Mouse (Mus musculus) neural tube, embryonic 11.5 days (tissue): ENCODE measurements around the gene Ttll1. TPM values are rescaled to one million over a fixed set of nuclear protein-coding genes. Genes with fewer than 3 reads are reported as not detected.

ENCODE experiments used
- ATAC-seq: fragments of 200-750 bp; cut with Nextera tagmentation; 2 replicates; pipeline ENCODE4 v1.8.0; 2017; ENCODE audit warnings: moderate number of reproducible peaks, mild to moderate bottlenecking, moderate TSS enrichment, moderate library complexity; ENCODE audit not compliant: insufficient read depth, low FRiP score, low TSS enrichment
- DNase-seq: peaks from one replicate; pipeline ENCODE4 v3.0.0-alpha.2; 2015; ENCODE audit warnings: low spot score
- H3K27ac ChIP-seq: fragments of 300-500 bp; sonication (generic); 2 replicates; pipeline ENCODE4 v1.5.1; 2014; ENCODE audit warnings: low read depth, mild to moderate bottlenecking, low read length
- H3K27me3 ChIP-seq: fragments of 300-500 bp; sonication (generic); 2 replicates; pipeline ENCODE4 v1.6.1; 2014; ENCODE audit warnings: mild to moderate bottlenecking, low read length, mixed read lengths; ENCODE audit not compliant: control insufficient read depth, insufficient read depth
- H3K36me3 ChIP-seq: fragments of 300-500 bp; sonication (generic); 2 replicates; pipeline ENCODE4 v1.6.1; 2014; ENCODE audit warnings: mild to moderate bottlenecking, low read length, moderate library complexity, mixed read lengths; ENCODE audit not compliant: control insufficient read depth, insufficient read depth
- H3K4me1 ChIP-seq: fragments of 300-500 bp; sonication (generic); 2 replicates; pipeline ENCODE4 v1.6.1; 2014; ENCODE audit warnings: low read length, mixed read lengths; ENCODE audit not compliant: control insufficient read depth, insufficient read depth
- H3K4me2 ChIP-seq: fragments of 300-500 bp; sonication (generic); 2 replicates; pipeline ENCODE4 v1.6.1; 2014; ENCODE audit warnings: low read depth, mild to moderate bottlenecking, moderate library complexity
- H3K4me3 ChIP-seq: fragments of 300-500 bp; sonication (generic); 2 replicates; pipeline ENCODE4 v1.5.1; 2014; ENCODE audit warnings: low read depth, low read length
- H3K9ac ChIP-seq: fragments of 300-500 bp; sonication (generic); 2 replicates; pipeline ENCODE4 v1.6.1; 2014; ENCODE audit warnings: mild to moderate bottlenecking, low read length
- H3K9me3 ChIP-seq: fragments of 300-500 bp; sonication (generic); 2 replicates; pipeline ENCODE4 v1.6.1; 2016; ENCODE audit warnings: low read length; ENCODE audit not compliant: control insufficient read depth
- WGBS: fragments of 180-500 bp; shearing (Covaris S2); extraction: QIAGEN DNeasy Blood & Tissue Kit; methylation state at CpG from one replicate; pipeline ENCODE4 v1.1.7; 2014; 5-methylcytosine and 5-hydroxymethylcytosine counted together
- polyA plus RNA-seq: library from polyadenylated mRNA; unstranded; fragments of >200 nt; fragmentation: Nextera tagmentation; extraction: Ambion mirVana; gene quantifications from 2 replicates; pipeline ENCODE4 v1.2.1, GENCODE M21; 2014

Gene Ttll1
- polyA plus RNA-seq, 1 experiment from 2014 or later, result 38.1 TPM

- ATAC-seq, result no peak
- Histone ChIP-seq H3K4me3 (no peak overlapping the region), H3K27me3 (no peaks in the 10 kb centered on the region), H3K4me1 (no peaks in the 10 kb centered on the region), H3K36me3 (no peaks in the 10 kb centered on the region), H3K4me2 (no peak overlapping the region), H3K9me3 (no peaks in the 10 kb centered on the region), H3K27ac (no peak overlapping the region), H3K9ac (no peak overlapping the region)
- no peak for DNase-seq
- 77% methylated on average over 5 of the region's 5 CpGs for WGBS
Measured at GRCm38 (mm10) chr15:83448646-83449045, 62.0 kb downstream of the Ttll1 start.

DNA sequence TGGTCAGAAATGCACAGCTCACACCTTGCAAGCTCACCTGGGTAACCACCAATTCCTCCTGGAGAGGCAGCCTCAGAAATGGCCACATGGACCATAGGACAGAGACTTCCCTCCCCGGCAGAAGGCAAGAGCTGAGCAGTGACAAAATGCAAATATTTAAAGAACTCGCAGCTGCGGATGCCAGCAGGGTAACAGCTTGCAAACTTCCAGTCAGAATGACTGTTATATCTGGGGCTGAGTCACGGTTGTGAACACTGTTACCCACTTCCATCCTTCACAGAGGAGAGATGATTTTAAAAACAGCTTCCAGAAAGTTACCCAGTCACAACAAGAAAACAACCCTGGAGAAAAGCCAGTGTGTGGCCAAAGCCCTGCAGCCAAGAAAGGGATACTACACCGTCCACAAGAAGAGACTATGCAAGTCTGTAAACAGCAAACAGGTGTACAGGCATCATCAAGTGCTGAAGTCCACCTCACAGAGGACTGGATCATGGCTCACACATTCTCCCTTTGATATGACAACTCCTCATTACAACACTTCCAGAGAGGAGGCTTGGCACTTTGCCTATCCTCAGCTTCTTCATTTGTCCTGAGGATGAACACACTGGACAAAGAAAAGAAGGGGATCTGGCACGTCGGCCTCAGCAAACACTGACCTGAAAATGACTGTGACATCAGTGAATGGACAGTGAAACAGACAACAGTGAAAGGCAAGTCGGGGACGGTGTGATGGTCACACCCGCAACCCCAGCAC, 62.7 kb downstream of the Ttll1 start:
- Histone ChIP-seq H3K4me2 (no peak overlapping the region), H3K4me3 (no peak overlapping the region), H3K4me1 (no peaks in the 10 kb centered on the region), H3K27ac (no peak overlapping the region), H3K36me3 (no peaks in the 10 kb centered on the region), H3K9me3 (no peaks in the 10 kb centered on the region), H3K9ac (no peak overlapping the region), H3K27me3 (no peaks in the 10 kb centered on the region)
- WGBS, result 67% methylated on average over 10 of the region's 10 CpGs
- ATAC-seq (no peak), DNase-seq (no peak)

DNA sequence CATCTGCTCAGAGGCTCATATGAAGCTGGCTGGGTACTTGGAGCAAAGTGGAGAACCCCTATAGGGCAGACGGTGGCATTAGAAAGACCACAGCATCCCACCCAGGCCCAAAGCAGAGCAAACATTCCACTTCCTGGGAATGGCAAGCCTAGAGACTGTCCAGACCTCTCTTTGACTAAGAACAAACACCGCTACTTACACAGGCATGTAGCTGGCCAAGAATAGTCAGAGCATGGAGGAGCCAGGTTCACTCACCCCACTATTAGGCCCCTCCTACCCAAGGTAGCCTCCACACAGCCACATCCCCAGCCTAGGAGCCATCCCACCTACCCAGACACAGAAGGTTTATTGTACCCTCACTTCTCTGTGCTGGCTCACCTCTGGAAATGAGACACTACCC, 64.8 kb downstream of the Ttll1 start:
- Histone ChIP-seq H3K4me3 (no peak overlapping the region), H3K9ac (no peak overlapping the region), H3K4me2 (no peak overlapping the region), H3K27me3 (no peaks in the 10 kb centered on the region), H3K36me3 (no peaks in the 10 kb centered on the region), H3K9me3 (no peaks in the 10 kb centered on the region), H3K4me1 (no peaks in the 10 kb centered on the region), H3K27ac (no peak overlapping the region)
- ATAC-seq (no peak), DNase-seq (no peak)
- 89% methylated on average over 2 of the region's 2 CpGs for WGBS

- ATAC-seq (no peak), DNase-seq (no peak)
- no peaks in the 10 kb centered on the region for H3K36me3 ChIP-seq
- H3K27ac ChIP-seq, result no peak overlapping the region
- no peak overlapping the region for H3K9ac ChIP-seq
- H3K4me2 ChIP-seq, result no peak overlapping the region
- WGBS, result 72% methylated on average over 5 of the region's 5 CpGs
- no peaks in the 10 kb centered on the region for H3K9me3 ChIP-seq
- H3K27me3 ChIP-seq, result no peaks in the 10 kb centered on the region
- H3K4me1 ChIP-seq, result no peaks in the 10 kb centered on the region
- H3K4me3 ChIP-seq, result no peak overlapping the region
Measured at GRCm38 (mm10) chr15:83445383-83445782, 65.3 kb downstream of the Ttll1 start.

DNA sequence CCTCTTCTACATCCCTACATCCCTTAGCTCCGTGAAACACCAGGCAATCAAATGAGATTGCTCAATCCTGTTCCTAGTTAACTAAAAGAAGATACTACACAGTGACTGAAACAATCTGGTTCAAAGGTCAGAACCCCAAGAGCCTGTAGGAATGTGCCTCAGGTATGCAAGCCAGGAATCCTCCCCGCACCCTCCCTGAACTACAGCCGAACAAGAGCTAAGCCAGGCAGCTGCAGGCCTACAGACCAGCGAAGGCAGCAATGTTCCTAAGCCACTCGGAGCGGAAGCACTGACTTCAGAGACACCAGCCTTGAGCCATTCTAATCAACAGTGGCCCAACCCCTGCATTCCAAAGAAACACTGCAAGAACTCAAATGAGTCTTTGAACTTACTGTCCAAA, 66.3 kb downstream of the Ttll1 start:
- H3K27me3 ChIP-seq, result no peaks in the 10 kb centered on the region
- no peak overlapping the region for H3K4me3 ChIP-seq
- ATAC-seq (no peak), DNase-seq (no peak)
- 89% methylated on average over 6 of the region's 6 CpGs for WGBS
- no peaks in the 10 kb centered on the region for H3K36me3 ChIP-seq
- no peak overlapping the region for H3K27ac ChIP-seq
- no peak overlapping the region for H3K4me2 ChIP-seq
- no peak overlapping the region for H3K9ac ChIP-seq
- no peaks in the 10 kb centered on the region for H3K4me1 ChIP-seq
- no peaks in the 10 kb centered on the region for H3K9me3 ChIP-seq

DNA sequence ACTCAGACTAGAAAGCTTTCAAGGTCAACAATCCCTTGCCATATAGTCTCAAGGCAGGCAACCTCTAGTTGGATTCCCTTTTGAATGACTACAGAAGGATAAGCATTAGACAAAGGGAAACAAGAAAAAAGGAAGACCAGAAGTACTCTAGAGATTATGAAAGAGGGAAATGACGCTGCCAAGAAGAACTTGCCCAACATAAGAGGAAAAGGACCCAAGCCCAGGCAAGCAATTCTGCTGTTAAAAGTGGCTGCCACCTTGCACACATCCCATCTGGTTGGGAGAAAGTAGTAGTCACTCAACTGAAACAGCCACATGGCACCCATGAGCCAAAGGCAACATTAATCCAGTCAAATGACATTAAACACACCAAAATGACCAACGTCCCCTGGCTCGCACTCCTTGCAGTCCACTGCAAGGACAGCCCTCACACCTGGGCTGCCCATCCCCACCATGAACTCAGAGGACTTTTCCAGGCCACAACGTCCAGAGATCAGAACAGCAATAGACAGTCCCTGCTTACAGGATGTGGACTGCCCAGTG, 68.1 kb downstream of the Ttll1 start:
- Histone ChIP-seq H3K9me3 (no peaks in the 10 kb centered on the region), H3K27me3 (no peaks in the 10 kb centered on the region), H3K4me3 (no peak overlapping the region), H3K4me2 (no peak overlapping the region), H3K36me3 (no peaks in the 10 kb centered on the region), H3K4me1 (no peaks in the 10 kb centered on the region), H3K27ac (no peak overlapping the region), H3K9ac (no peak overlapping the region)
- DNase-seq (no peak), ATAC-seq (no peak)
- 90% methylated on average over 4 of the region's 4 CpGs for WGBS

DNA sequence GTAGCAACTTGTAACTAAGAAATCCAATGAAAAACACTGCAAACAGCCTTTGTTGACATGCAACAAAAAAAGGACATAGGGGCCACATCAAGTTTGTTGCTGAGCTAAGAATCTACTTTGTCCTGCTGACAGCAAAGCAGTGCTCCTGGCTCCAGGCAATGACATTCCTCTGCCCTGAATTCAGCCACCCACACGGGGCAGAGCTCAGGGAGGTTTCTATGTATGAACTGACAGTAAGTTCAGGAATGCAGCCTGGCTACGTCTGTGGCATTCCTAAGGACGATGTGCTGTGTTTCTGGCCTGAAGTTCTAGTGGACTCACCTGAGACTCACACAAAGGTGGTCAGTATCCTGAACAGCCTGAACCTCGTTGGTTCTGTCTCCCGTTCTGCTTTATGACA, 70.0 kb downstream of the Ttll1 start:
- ATAC-seq (no peak), DNase-seq (no peak)
- no peaks in the 10 kb centered on the region for H3K36me3 ChIP-seq
- H3K9ac ChIP-seq, result no peak overlapping the region
- no peaks in the 10 kb centered on the region for H3K9me3 ChIP-seq
- no peaks in the 10 kb centered on the region for H3K4me1 ChIP-seq
- no peaks in the 10 kb centered on the region for H3K27me3 ChIP-seq
- no peak overlapping the region for H3K4me3 ChIP-seq
- WGBS, result 73% methylated on average over 5 of the region's 5 CpGs
- no peak overlapping the region for H3K27ac ChIP-seq
- H3K4me2 ChIP-seq, result no peak overlapping the region

GRCm38 (mm10) chr15:83436541-83436940, 74.2 kb downstream of the Ttll1 start:
- no peaks in the 10 kb centered on the region for H3K4me1 ChIP-seq

More at GRCm38 (mm10) chr15:83436541-83436940, 74.2 kb downstream of the Ttll1 start:
- H3K27me3 ChIP-seq, result no peaks in the 10 kb centered on the region
- no peak for DNase-seq
- H3K9me3 ChIP-seq, result no peaks in the 10 kb centered on the region
- H3K4me3 ChIP-seq, result no peak overlapping the region
- H3K36me3 ChIP-seq, result no peaks in the 10 kb centered on the region
- H3K4me2 ChIP-seq, result no peak overlapping the region
- WGBS, result 85% methylated on average over 9 of the region's 9 CpGs
- no peak overlapping the region for H3K27ac ChIP-seq
- no peak overlapping the region for H3K9ac ChIP-seq
- ATAC-seq, result no peak
